In the genomic region with DNA sequence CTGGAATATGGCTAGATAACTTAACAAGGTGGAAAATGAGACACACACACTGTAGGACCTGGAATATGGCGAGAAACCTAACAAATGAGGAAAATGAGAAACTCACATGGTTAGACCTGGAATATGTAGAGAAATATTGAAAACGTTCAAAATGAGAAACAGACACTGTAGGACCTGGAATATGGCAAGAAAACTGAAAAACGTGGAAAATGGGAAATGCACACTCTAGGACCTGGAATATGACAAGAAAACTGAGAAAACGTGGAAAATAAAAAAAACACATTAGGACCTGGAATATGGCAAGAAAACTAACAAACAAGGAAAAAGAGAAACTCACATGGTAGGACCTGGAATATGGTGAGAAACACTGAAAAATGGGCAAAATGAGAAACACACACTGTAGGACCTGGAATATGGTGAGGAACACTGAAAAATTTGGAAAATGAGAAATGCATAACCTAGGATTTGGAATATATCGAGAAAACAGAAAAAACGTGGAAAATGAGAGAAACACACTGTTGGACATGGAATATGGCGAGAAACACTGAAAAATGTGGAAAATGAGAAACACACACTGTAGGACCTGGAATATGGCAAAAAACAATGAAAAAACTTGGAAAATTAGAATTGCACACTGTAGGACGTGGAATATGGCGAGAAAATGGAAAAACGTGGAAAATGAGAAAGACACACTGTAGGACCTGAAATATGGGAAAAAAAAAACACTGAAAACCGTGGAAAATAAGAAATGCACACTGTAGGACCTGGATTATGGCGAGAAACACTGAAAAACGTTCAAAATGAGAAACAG, we compare ENCODE assay signal across 9 mouse cellular contexts.
A peak's percentile ranks its signal among the peaks of the same experiment; 100 is the strongest.
DNase-seq lines count a peak whose midpoint lies in the region; ATAC-seq and TF ChIP-seq lines count a peak whose summit lies in the region.
"Had no signal": no experiment of that assay in that cellular context is flagged by ENCODE, and none has a peak within 500 bp of the region (broad histone marks: within the 10 kb centered on the region; RNA-seq: fewer than 3 reads in every experiment).

No protein-coding gene starts in this region.

- no peak overlapping the region for H3K4me3 ChIP-seq in heart, embryonic 10.5 days
- no peak overlapping the region for H3K4me3 ChIP-seq in forebrain, embryonic 13.5 days
- H3K4me3 ChIP-seq in midbrain, embryonic 11.5 days (ENCODE audit: low read depth, low read length), result no peak overlapping the region
- no peak overlapping the region for H3K4me3 ChIP-seq in heart, adult 2 months
- H3K4me3 ChIP-seq: megakaryocyte, embryonic 14.5 days had no signal

- H3K27ac ChIP-seq in heart, embryonic 10.5 days, result no peak overlapping the region
- no peak overlapping the region for H3K27ac ChIP-seq in forebrain, embryonic 13.5 days
- no peak overlapping the region for H3K27ac ChIP-seq in midbrain, embryonic 11.5 days (ENCODE audit: low read depth, low read length)
- no peak overlapping the region for H3K27ac ChIP-seq in heart, adult 2 months

- peak; percentile 34 for ATAC-seq in CD4-positive, CD25-positive, alpha-beta regulatory T cell, adult 4 months
- 0 out of 2 replicates have a peak, but pooled peaks have one; percentile 46 for ATAC-seq in forebrain, embryonic 13.5 days
- ATAC-seq in midbrain, embryonic 11.5 days (ENCODE audit: low FRiP score), result peak; percentile 70

- no peaks in the 10 kb centered on the region for H3K36me3 ChIP-seq in heart, embryonic 10.5 days
- H3K36me3 ChIP-seq in forebrain, embryonic 13.5 days (ENCODE audit: poor library complexity, severe bottlenecking), result no peaks in the 10 kb centered on the region
- H3K36me3 ChIP-seq in midbrain, embryonic 11.5 days (ENCODE audit: control insufficient read depth, insufficient read depth, low read length), result no peaks in the 10 kb centered on the region
- H3K36me3 ChIP-seq in heart, adult 2 months (ENCODE audit: control insufficient read depth, insufficient read depth, low read length), result no peaks in the 10 kb centered on the region

- DNase-seq in heart, embryonic 10.5 days (ENCODE audit: low spot score), result peak; percentile 66
- DNase-seq in heart, postnatal 25 days (ENCODE audit: low spot score), result no peak
- DNase-seq in midbrain, embryonic 11.5 days (ENCODE audit: low spot score, missing footprints), result peak; percentile 82
- DNase-seq in ovary, adult 18-20 months (ENCODE audit: low spot score), result no peak
- no peak for DNase-seq in adrenal gland, adult 2 months
- no peak for DNase-seq in heart, adult 2 months

- TF ChIP-seq POLR2A in heart, adult 2 months (IDR thresholded peaks at IDR 0.05; ENCODE audit: insufficient read depth, low read depth, low read length), result no peak

- no peak for TF ChIP-seq CTCF in heart, adult 2 months (IDR thresholded peaks at IDR 0.05)

- intact Hi-C loops in heart, postnatal 25 days (cut with DNase I), result no loop called here
- intact Hi-C loops in heart, adult 2 months (cut with DNase I), result no loop called here

- H3K9me3 ChIP-seq in heart, embryonic 10.5 days, result peaks cover 51% of the 10 kb centered on the region
- H3K9me3 ChIP-seq in forebrain, embryonic 13.5 days (replicated peaks), result peaks cover 49% of the 10 kb centered on the region
- peaks cover 36% of the 10 kb centered on the region for H3K9me3 ChIP-seq in midbrain, embryonic 11.5 days (ENCODE audit: control insufficient read depth, low read length)

- H3K27me3 ChIP-seq in heart, embryonic 10.5 days (ENCODE audit: insufficient read depth, poor library complexity, severe bottlenecking), result no peaks in the 10 kb centered on the region
- no peaks in the 10 kb centered on the region for H3K27me3 ChIP-seq in forebrain, embryonic 13.5 days
- no peaks in the 10 kb centered on the region for H3K27me3 ChIP-seq in midbrain, embryonic 11.5 days (ENCODE audit: control insufficient read depth, insufficient read depth, low read length)
- no peaks in the 10 kb centered on the region for H3K27me3 ChIP-seq in heart, adult 2 months (ENCODE audit: control insufficient read depth, insufficient read depth, low read length)
- H3K27me3 ChIP-seq: megakaryocyte, embryonic 14.5 days had no signal

- H3K9ac ChIP-seq in forebrain, embryonic 13.5 days, result no peak overlapping the region
- H3K9ac ChIP-seq in midbrain, embryonic 11.5 days (ENCODE audit: low read length), result no peak overlapping the region
- no peak overlapping the region for H3K9ac ChIP-seq in heart, adult 2 months (ENCODE audit: low read depth, low read length)

- TF ChIP-seq EP300 in heart, adult 2 months (IDR thresholded peaks at IDR 0.05; ENCODE audit: insufficient read depth, low read depth, low read length), result no peak

- no peaks in the 10 kb centered on the region for H3K79me2 ChIP-seq in heart, adult 2 months (replicated peaks; ENCODE audit: control insufficient read depth, insufficient read depth, low read length)

- H3K4me2 ChIP-seq in forebrain, embryonic 13.5 days, result no peak overlapping the region
- no peak overlapping the region for H3K4me2 ChIP-seq in midbrain, embryonic 11.5 days

- 49% methylated on average over 13 of the region's 13 CpGs for WGBS in heart, embryonic 10.5 days
- 59% methylated on average over 13 of the region's 13 CpGs for whole genome bisulfite sequencing in forebrain, embryonic 13.5 days
- WGBS in midbrain, embryonic 11.5 days, result 64% methylated on average over 13 of the region's 13 CpGs
- WGBS in heart, adult 2 months, result 52% methylated on average over 13 of the region's 13 CpGs

- no peaks in the 10 kb centered on the region for H3K4me1 ChIP-seq in heart, embryonic 10.5 days
- H3K4me1 ChIP-seq in forebrain, embryonic 13.5 days, result no peaks in the 10 kb centered on the region
- no peaks in the 10 kb centered on the region for H3K4me1 ChIP-seq in midbrain, embryonic 11.5 days (ENCODE audit: control insufficient read depth, insufficient read depth, low read length)
- H3K4me1 ChIP-seq in heart, adult 2 months (ENCODE audit: control insufficient read depth, insufficient read depth, low read length), result no peaks in the 10 kb centered on the region
- H3K4me1 ChIP-seq: megakaryocyte, embryonic 14.5 days had no signal

Comparison
In these comparisons a context has a peak if more than half of its experiments do, and no peak if none do; other contexts are left out.
1. DNase-seq: peak in heart, embryonic 10.5 days (single experiment) and midbrain, embryonic 11.5 days (single experiment); none in heart, postnatal 25 days (single experiment), ovary, adult 18-20 months (single experiment), adrenal gland, adult 2 months (single experiment) and heart, adult 2 months (0 of 2).
2. Peak in every context shown above with its lines, with median percentiles within 50 percentile points of each other: ATAC-seq.